Mouse (Mus musculus) limb, embryonic 15.5 days (tissue): Measurements from ENCODE around the gene Olfr63. TPM values are rescaled to one million over a fixed set of nuclear protein-coding genes. Genes with fewer than 3 reads are reported as not detected.
A peak's percentile ranks its signal among the peaks of the same experiment; 100 is the strongest.
"Not testable (repeated sequence)": the region's sequence is repeated elsewhere in the genome, so short reads cannot be mapped to it uniquely, and the experiment has no call there.

Source experiments
- ATAC-seq: fragments of 200-750 bp; cut with Nextera tagmentation; 2 replicates; pipeline ENCODE4 v1.8.0; 2017; ENCODE audit warnings: low read depth, moderate TSS enrichment; ENCODE audit not compliant: insufficient number of reproducible peaks, low FRiP score, low TSS enrichment
- H3K27ac ChIP-seq: fragments of 300-500 bp; sonication (generic); 2 replicates; pipeline ENCODE4 v1.5.1; 2015; ENCODE audit warnings: moderate library complexity, mild to moderate bottlenecking, inconsistent platforms
- H3K27me3 ChIP-seq: fragments of 300-500 bp; sonication (generic); 2 replicates; pipeline ENCODE4 v1.6.1; 2015; ENCODE audit warnings: inconsistent platforms
- H3K36me3 ChIP-seq: fragments of 300-500 bp; sonication (generic); 2 replicates; pipeline ENCODE4 v1.6.1; 2015; ENCODE audit warnings: inconsistent platforms
- H3K4me1 ChIP-seq: fragments of 300-500 bp; sonication (generic); 2 replicates; pipeline ENCODE4 v1.6.1; 2015; ENCODE audit warnings: inconsistent platforms
- H3K4me2 ChIP-seq: fragments of 300-500 bp; sonication (generic); 2 replicates; pipeline ENCODE4 v1.6.1; 2015; ENCODE audit warnings: mild to moderate bottlenecking, inconsistent platforms
- H3K4me3 ChIP-seq: fragments of 300-500 bp; sonication (generic); 2 replicates; pipeline ENCODE4 v1.5.1; 2015; ENCODE audit warnings: mild to moderate bottlenecking, inconsistent platforms
- H3K9ac ChIP-seq: fragments of 300-500 bp; sonication (generic); 2 replicates; pipeline ENCODE4 v1.6.1; 2015; ENCODE audit warnings: inconsistent platforms
- H3K9me3 ChIP-seq: fragments of 300-500 bp; sonication (generic); 2 replicates; pipeline ENCODE4 v1.6.1; 2016; ENCODE audit warnings: inconsistent platforms
- WGBS: fragments of 180-500 bp; shearing (Covaris S2); methylation state at CpG from one replicate; pipeline ENCODE4 v1.1.7; 2015; 5-methylcytosine and 5-hydroxymethylcytosine counted together
- polyA plus RNA-seq: library from polyadenylated mRNA; unstranded; fragments of >200 nt; fragmentation: Nextera tagmentation; extraction: Ambion mirVana; gene quantifications from 2 replicates; pipeline ENCODE4 v1.2.1, GENCODE M21; 2015

Olfr63 gene
- polyA plus RNA-seq, result 0.03 TPM in 1 of 2 replicates, not detected in the other

DNA sequence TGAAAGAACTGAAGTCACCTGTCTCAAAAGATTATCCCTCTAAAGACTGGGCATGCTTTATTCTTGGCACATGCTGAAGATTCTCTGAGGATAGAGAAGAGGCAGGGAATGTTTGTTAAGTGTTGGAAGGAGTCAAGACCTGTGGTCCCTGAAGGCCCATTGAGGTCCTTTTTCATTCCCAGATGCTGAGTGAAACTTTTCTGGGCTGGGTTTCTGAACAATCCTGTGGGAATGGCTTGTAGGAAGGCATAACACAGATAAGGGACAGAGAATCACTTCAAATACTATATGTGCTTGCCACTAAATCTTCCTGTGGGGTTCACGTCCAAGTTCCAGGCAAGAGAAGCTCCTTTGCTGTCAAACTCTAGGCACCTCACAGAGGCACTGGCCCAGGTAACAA is at the start of gene Olfr63:
TSS of gene Olfr63 (plus strand) at position 301 of the 400 bp plus-strand sequence.
- no peaks in the 10 kb centered on the region; the same call in 1 of the 2 replicates for H3K27me3 ChIP-seq
- H3K4me3 ChIP-seq, result no peak within 1 kb of the TSS
- no peak within 1 kb of the TSS for H3K9ac ChIP-seq
- no peaks in the 10 kb centered on the region for H3K36me3 ChIP-seq
- no peak for ATAC-seq
- H3K9me3 ChIP-seq, result no peaks in the 10 kb centered on the region
- H3K27ac ChIP-seq, result no peak within 1 kb of the TSS
- H3K4me2 ChIP-seq, result no peak within 1 kb of the TSS
- WGBS, result 74% methylated on average over 1 of the region's 1 CpGs
- H3K4me1 ChIP-seq, result no peaks in the 10 kb centered on the region

DNA sequence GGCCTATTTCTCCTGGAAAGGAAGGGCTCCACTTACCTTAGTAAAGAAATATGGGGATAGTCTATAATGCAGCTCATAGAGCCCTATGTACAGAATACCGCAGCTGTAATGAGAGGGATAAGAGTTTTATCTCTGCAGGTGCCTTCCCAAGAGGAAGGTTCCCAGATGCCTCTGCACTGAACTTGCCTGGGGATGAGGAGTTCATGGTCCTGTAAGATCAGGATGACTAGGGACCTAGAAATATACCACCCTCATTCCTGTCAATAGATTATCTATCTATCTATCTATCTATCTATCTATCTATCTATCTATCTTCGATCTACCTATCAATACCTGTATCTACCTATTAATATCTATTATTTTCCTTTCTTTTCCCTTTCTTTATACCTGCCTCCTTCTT is 42.9 kb upstream of the Olfr63 start, which contains the start of gene Olfr1564:
TSS of gene Olfr1564 (minus strand) at position 101 of the 400 bp plus-strand sequence.
- Histone ChIP-seq H3K9me3 (no peaks in the 10 kb centered on the region), H3K4me1 (no peaks in the 10 kb centered on the region), H3K36me3 (no peaks in the 10 kb centered on the region), H3K27me3 (no peaks in the 10 kb centered on the region), H3K9ac (no peak within 1 kb of the TSS), H3K27ac (no peak within 1 kb of the TSS), H3K4me2 (no peak within 1 kb of the TSS), H3K4me3 (no peak within 1 kb of the TSS)
- no peak for ATAC-seq
- WGBS, result 81% methylated on average over 2 of the region's 2 CpGs

DNA sequence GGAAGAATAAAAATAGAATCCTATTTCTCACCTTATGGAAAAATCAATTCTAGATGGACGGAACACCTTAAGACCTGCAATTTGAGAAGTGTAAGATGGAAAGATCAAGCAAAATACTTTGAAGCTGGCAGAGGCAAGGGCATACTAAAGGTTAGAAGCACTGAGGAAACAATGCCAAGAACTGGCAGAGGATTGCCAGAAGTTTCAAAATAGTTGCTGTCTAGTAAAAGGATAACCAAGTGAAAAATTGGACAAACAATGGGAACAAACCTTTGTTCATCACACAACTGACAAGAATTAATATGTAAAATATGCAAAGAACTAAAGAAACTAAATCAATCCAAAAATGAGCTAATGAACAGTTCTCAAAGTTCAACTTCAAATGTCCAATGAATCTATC is 27.8 kb upstream of the Olfr63 start:
- ATAC-seq, H3K4me3 ChIP-seq, H3K27me3 ChIP-seq, H3K4me2 ChIP-seq, H3K27ac ChIP-seq, H3K4me1 ChIP-seq, H3K9ac ChIP-seq, H3K9me3 ChIP-seq: not testable (repeated sequence)
- WGBS, result 95% methylated on average over 1 of the region's 1 CpGs
- peaks cover 17% of the 10 kb centered on the region for H3K36me3 ChIP-seq

DNA sequence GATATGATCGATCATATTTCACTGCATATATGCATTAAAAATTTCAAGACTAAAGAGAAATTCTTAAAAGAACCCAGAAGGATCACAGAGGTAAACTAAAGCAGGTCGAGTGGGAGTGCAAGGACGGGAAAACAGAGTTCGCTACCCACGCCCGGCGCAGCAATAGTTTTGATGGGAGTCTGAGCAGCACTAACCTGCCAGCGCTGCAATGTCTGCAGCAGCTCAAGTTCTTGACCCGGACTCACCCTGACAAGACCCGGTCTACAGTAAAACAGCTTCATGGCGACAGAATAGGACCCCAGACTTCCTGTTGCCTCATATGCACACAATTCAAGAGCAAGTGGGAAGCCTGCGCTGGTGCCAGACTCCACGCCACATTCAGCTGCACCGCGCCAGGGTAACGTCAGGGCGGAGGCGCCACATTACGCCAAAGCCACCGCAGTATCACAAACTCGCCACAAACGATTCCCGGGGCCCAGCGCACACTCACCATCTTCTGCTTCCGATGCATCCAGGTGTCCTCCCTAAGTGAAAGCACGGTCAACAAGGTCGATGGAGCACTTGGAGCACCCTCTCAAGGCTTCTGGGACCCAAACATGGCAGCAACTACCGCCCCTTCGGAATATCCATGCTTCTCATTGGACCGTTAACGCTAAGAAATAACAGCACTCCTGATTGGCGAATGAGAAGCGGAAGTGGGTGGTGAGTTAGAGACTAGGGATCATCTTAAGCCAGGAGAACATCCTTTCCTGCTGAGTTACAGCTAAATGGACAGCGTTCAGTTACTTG is 9.8 kb upstream of the Olfr63 start, which contains the start of gene Zfp955a:
TSS of gene Zfp955a (minus strand) at position 616 of the 789 bp plus-strand sequence.
- not testable (repeated sequence) for H3K4me1 ChIP-seq, H3K4me2 ChIP-seq, H3K9me3 ChIP-seq, H3K27me3 ChIP-seq, H3K36me3 ChIP-seq, H3K9ac ChIP-seq, H3K27ac ChIP-seq, H3K4me3 ChIP-seq
- peak; percentile 95 for ATAC-seq
- 39% methylated on average over 1 of the region's 34 CpGs for WGBS

DNA sequence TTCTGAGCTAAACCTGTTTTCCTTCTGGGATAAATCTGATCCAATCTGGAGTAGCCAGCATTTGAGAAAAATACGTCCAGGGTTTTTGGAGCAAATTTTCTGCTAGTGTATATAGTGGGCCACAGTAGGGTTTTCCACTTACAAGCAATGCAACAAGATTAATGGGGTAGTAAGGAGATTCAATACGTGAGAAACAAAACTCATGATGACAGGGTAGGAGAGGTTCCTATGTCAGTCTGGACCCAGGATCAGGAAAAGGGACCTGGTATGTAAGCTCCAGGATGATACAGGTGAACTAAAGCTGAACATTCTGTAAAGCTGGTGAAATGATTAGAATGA is 9.2 kb upstream of the Olfr63 start:
- H3K36me3 ChIP-seq, H3K4me1 ChIP-seq, H3K4me3 ChIP-seq, ATAC-seq, H3K27ac ChIP-seq, H3K9me3 ChIP-seq, H3K9ac ChIP-seq, H3K27me3 ChIP-seq, H3K4me2 ChIP-seq: not testable (repeated sequence)
- no CpG with 5 or more reads among the region's 2 CpGs for WGBS

DNA sequence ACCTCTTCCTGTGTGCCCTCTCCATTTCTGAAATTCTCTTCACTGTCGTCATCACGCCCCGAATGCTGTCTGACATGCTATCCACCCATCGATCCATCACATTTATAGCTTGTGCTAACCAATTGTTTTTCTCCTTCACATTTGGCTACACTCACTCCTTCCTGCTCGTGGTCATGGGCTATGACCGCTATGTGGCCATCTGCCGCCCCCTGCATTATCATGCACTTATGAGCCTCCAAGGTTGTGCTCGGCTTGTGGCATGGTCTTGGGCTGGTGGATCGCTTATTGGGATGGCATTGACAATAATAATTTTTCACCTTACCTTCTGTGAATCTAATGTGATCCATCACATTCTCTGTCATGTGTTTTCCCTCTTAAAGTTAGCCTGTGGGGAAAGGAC is 4.4 kb downstream of the Olfr63 start:
- 85% methylated on average over 9 of the region's 9 CpGs for WGBS
- H3K4me1 ChIP-seq, result no peaks in the 10 kb centered on the region
- ATAC-seq, result no peak
- H3K4me3 ChIP-seq, result no peak overlapping the region
- no peak overlapping the region for H3K9ac ChIP-seq
- H3K27me3 ChIP-seq, result no peaks in the 10 kb centered on the region
- no peak overlapping the region for H3K4me2 ChIP-seq
- H3K9me3 ChIP-seq, result no peaks in the 10 kb centered on the region
- H3K36me3 ChIP-seq, result no peaks in the 10 kb centered on the region
- H3K27ac ChIP-seq, result no peak overlapping the region

DNA sequence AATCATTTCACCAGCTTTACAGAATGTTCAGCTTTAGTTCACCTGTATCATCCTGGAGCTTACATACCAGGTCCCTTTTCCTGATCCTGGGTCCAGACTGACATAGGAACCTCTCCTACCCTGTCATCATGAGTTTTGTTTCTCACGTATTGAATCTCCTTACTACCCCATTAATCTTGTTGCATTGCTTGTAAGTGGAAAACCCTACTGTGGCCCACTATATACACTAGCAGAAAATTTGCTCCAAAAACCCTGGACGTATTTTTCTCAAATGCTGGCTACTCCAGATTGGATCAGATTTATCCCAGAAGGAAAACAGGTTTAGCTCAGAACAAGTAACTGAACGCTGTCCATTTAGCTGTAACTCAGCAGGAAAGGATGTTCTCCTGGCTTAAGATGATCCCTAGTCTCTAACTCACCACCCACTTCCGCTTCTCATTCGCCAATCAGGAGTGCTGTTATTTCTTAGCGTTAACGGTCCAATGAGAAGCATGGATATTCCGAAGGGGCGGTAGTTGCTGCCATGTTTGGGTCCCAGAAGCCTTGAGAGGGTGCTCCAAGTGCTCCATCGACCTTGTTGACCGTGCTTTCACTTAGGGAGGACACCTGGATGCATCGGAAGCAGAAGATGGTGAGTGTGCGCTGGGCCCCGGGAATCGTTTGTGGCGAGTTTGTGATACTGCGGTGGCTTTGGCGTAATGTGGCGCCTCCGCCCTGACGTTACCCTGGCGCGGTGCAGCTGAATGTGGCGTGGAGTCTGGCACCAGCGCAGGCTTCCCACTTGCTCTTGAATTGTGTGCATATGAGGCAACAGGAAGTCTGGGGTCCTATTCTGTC is 24.8 kb downstream of the Olfr63 start, which contains the start of gene Zfp955b:
TSS of gene Zfp955b (plus strand) at position 506 of the 837 bp plus-strand sequence.
- ATAC-seq, result peak; percentile 98
- no CpG with 5 or more reads among the region's 25 CpGs for WGBS
- H3K27ac ChIP-seq, H3K4me2 ChIP-seq, H3K4me3 ChIP-seq, H3K9ac ChIP-seq, H3K4me1 ChIP-seq, H3K9me3 ChIP-seq, H3K36me3 ChIP-seq, H3K27me3 ChIP-seq: not testable (repeated sequence)

DNA sequence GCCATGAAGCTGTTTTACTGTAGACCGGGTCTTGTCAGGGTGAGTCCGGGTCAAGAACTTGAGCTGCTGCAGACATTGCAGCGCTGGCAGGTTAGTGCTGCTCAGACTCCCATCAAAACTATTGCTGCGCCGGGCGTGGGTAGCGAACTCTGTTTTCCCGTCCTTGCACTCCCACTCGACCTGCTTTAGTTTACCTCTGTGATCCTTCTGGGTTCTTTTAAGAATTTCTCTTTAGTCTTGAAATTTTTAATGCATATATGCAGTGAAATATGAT is 25.3 kb downstream of the Olfr63 start:
- ATAC-seq, H3K27me3 ChIP-seq, H3K4me1 ChIP-seq, H3K36me3 ChIP-seq, H3K4me2 ChIP-seq, H3K4me3 ChIP-seq, H3K9me3 ChIP-seq, H3K27ac ChIP-seq, H3K9ac ChIP-seq: not testable (repeated sequence)
- whole genome bisulfite sequencing, result no CpG with 5 or more reads among the region's 9 CpGs

Other genes with a start within 250 kb of the Olfr63 start
- 13.1 and 13.8 TPM in 2 replicates for gene Zfp763, start 231.3 kb upstream of the Olfr63 start, polyA plus RNA-seq
- gene 4921501E09Rik, start 196.6 kb upstream of the Olfr63 start, polyA plus RNA-seq, result not detected in 2 replicates
- gene Zfp563, start 175.4 kb upstream of the Olfr63 start, polyA plus RNA-seq, result 9.8 and 10.0 TPM in 2 replicates
- gene Morc2b, start 125.0 kb upstream of the Olfr63 start, polyA plus RNA-seq, result 0.14 and 0.16 TPM in 2 replicates
- gene Olfr55, start 96.2 kb upstream of the Olfr63 start, polyA plus RNA-seq, result not detected in 2 replicates
- gene Olfr239, start 73.4 kb upstream of the Olfr63 start, polyA plus RNA-seq, result not detected in 2 replicates
- gene Olfr1564, start 43.0 kb upstream of the Olfr63 start, polyA plus RNA-seq, result not detected in 2 replicates
- gene Zfp955a, start 9.5 kb upstream of the Olfr63 start, polyA plus RNA-seq, result 16.9 and 18.4 TPM in 2 replicates
- gene Zfp955b, start 24.9 kb downstream of the Olfr63 start, polyA plus RNA-seq, result 13.2 and 15.3 TPM in 2 replicates
- 8.4 and 9.0 TPM in 2 replicates for gene Zfp81, start 94.2 kb downstream of the Olfr63 start, polyA plus RNA-seq
- 17.2 and 17.6 TPM in 2 replicates for gene Zfp101, start 130.0 kb downstream of the Olfr63 start, polyA plus RNA-seq
- gene Actl9, start 168.2 kb downstream of the Olfr63 start, polyA plus RNA-seq, result 0.18 TPM in 1 of 2 replicates, not detected in the other